Mouse (Mus musculus) splenic B cell, adult 2 months (primary cell): ENCODE measurements around the gene Rab3ip.

Source experiments
- DNase-seq: peaks from one replicate; pipeline ENCODE4 v3.0.0-alpha.2; 2011; ENCODE audit warnings: low read depth, low spot score
- H3K27me3 ChIP-seq: 2 replicates; pipeline ENCODE4 v1.6.1; 2012; ENCODE audit warnings: mild to moderate bottlenecking, low read length, moderate library complexity, mixed read lengths; ENCODE audit not compliant: control insufficient read depth, poor library complexity, insufficient read depth, severe bottlenecking
- H3K36me3 ChIP-seq: 2 replicates; pipeline ENCODE4 v1.6.1; 2012; ENCODE audit warnings: mild to moderate bottlenecking, low read length, moderate library complexity, mixed read lengths; ENCODE audit not compliant: control insufficient read depth, poor library complexity, insufficient read depth, severe bottlenecking

Rab3ip gene

GRCm38 (mm10) chr10:116944144-116944543 is 6.4 kb downstream of the Rab3ip start:
- Histone ChIP-seq H3K36me3 (no peaks in the 10 kb centered on the region), H3K27me3 (no peaks in the 10 kb centered on the region)
- peak; percentile 49 for DNase-seq

- no peaks in the 10 kb centered on the region for H3K27me3 ChIP-seq
- peak; percentile 66 for DNase-seq
Observed at GRCm38 (mm10) chr10:116943025-116943424, 7.5 kb downstream of the Rab3ip start.

DNA sequence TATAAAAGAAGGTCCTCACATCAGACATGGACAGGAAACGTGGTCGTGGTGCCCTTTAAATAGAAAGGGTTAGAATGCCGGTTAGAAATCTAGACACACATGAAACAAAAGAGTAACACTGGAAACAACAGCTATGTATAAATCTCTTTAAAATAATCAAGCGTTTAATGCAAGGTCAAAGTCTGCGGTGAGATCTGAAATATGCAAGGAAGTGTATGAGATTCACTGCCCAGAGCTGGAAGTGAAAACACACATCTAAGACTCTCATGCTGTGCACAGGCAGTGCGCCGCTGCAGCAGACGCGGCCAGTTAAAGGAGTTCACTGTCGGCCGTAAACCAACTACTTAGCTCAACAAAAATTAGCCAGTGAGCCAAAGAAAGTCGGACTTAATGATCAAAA is 15.5 kb downstream of the Rab3ip start:
- DNase-seq, result peak; percentile 55
- Histone ChIP-seq H3K36me3 (peaks cover 5% of the 10 kb centered on the region), H3K27me3 (no peaks in the 10 kb centered on the region)

More at GRCm38 (mm10) chr10:116943025-116943424, 7.5 kb downstream of the Rab3ip start:
- H3K36me3 ChIP-seq, result peaks cover 3% of the 10 kb centered on the region

DNA sequence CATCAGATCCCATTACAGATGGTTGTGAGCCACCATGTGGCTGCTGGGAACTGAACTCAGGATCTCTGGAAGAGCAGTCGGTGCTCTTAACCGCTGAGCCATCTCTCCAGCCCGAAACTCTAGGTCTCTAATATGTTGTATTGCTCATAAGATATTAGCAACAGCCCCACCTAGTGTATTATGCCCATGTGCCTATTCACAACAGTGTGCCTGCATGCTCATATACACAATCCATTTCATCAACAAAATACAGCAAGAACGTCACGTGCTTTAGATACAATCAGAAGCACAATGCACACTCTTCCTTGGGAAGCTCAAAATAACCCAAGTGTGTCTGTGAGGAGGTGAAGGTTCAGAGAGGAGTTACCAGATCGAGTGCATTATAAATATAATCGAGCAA is 16.8 kb downstream of the Rab3ip start:
- peak; percentile 32 for DNase-seq
- Histone ChIP-seq H3K27me3 (no peaks in the 10 kb centered on the region), H3K36me3 (peaks cover 4% of the 10 kb centered on the region)

DNA sequence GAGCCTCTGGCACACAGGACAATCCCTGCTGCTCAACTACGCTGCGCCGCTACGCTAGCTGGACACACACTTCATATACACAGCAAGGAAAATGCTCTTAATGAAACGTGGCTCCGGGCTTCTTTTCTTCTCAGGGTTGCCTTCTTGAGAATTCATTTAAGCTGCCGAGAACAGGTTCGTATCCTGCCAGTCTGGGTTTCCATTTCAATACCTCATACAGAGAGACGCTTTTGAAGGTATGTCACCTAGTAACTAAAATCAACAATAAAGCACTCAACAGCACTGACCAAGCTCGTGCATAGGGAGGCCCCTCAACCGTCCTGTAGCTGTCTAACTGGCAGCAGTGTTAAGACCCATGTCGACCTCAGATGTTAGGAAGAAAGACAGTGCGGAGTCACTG is 18.2 kb downstream of the Rab3ip start:
- DNase-seq, result no peak
- peaks cover 1% of the 10 kb centered on the region; the same call in 1 of the 2 replicates for H3K36me3 ChIP-seq
- H3K27me3 ChIP-seq, result no peaks in the 10 kb centered on the region

DNA sequence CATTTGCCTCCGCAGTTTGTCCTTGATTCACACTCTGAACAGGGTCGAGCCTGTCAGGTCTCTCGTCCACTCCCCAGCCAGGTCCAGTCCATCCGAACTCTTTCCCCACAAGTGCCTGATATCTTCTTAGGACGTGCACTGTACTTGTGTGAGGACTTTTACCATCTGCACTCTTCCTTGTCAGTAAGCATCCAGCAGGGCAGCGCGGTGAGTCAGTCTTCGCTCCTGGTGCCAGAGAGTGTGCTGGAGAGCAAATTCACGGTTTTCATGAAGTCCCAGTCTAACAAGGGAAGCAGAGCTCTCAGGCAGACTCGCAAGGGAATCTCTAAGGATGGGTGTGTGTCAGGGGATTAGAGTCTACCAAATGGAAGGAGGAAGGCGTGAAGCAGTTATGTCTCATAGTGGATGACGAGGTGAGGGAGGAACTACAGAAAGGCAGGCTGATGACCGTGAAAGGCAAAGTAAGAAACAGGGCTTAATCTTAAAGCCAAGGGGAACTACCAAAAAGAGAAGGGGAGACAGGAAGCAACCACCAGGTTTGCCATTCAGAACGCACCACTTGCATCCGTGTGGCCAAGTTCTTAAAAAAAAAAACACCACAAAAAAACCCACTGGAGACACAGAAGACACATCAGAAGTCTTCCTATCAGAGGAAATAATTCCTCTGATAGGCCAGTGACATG is 18.9 kb downstream of the Rab3ip start:
- Histone ChIP-seq H3K27me3 (no peaks in the 10 kb centered on the region), H3K36me3 (peaks cover 1% of the 10 kb centered on the region; the same call in 1 of the 2 replicates)
- peak; percentile 65 for DNase-seq

GRCm38 (mm10) chr10:116930936-116931335 is 19.6 kb downstream of the Rab3ip start:
- DNase-seq, result peak; percentile 57

DNA sequence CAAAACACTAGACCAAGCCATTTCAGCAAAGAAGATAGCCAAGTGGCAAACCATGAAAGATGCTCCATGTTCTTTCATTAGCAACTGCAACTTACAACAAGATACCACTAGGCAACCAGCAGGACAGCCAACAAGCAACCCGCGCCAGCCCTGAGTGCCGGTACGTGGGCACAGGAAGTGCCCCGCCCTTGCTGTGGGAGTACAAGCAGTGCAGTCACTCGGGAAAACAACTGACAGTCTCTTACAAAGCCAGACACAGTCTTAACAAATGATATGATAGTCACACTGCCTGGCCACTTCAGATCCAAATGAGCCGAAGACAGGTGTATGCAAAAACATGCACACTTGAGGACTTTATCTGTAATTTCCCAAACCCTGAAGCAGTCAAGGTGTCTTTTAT is 20.1 kb downstream of the Rab3ip start:
- Histone ChIP-seq H3K36me3 (peaks cover 1% of the 10 kb centered on the region; the same call in 1 of the 2 replicates), H3K27me3 (no peaks in the 10 kb centered on the region)
- peak; percentile 77 for DNase-seq

More at GRCm38 (mm10) chr10:116930936-116931335, 19.6 kb downstream of the Rab3ip start:
- H3K27me3 ChIP-seq, result no peaks in the 10 kb centered on the region
- H3K36me3 ChIP-seq, result peaks cover 1% of the 10 kb centered on the region; the same call in 1 of the 2 replicates

DNA sequence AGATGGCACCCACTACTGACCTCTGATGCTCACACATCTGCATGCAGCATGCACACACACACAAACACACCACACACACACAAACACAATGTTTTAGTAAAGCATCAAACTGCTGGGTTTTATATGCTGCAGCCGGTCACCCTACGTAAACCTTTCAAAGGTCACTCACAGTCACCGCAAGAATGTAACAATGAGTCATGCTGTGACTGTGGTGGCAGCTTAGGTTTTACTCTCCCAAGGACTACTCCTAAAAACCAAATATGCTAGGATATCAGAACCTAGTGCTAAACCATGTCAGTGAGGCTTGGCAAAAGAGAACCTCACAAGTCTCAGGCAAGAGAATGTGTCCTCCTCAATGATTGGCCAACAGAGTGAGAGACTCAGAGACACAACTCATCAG is 21.7 kb downstream of the Rab3ip start:
- H3K36me3 ChIP-seq, result peaks cover 1% of the 10 kb centered on the region; the same call in 1 of the 2 replicates
- no peaks in the 10 kb centered on the region for H3K27me3 ChIP-seq
- DNase-seq, result no peak

GRCm38 (mm10) chr10:116926428-116927113 is 24.0 kb downstream of the Rab3ip start:
- H3K27me3 ChIP-seq, result no peaks in the 10 kb centered on the region
- DNase-seq, result peak; percentile 21
- peaks cover 1% of the 10 kb centered on the region for H3K36me3 ChIP-seq

- Histone ChIP-seq H3K36me3 (peaks cover 1% of the 10 kb centered on the region), H3K27me3 (no peaks in the 10 kb centered on the region)
- DNase-seq, result no peak
Observed at GRCm38 (mm10) chr10:116923651-116924495, 26.7 kb downstream of the Rab3ip start.

- H3K36me3 ChIP-seq, result peaks cover 3% of the 10 kb centered on the region
- no peak for DNase-seq
- H3K27me3 ChIP-seq, result no peaks in the 10 kb centered on the region
Observed at GRCm38 (mm10) chr10:116922161-116922560, 28.4 kb downstream of the Rab3ip start.

DNA sequence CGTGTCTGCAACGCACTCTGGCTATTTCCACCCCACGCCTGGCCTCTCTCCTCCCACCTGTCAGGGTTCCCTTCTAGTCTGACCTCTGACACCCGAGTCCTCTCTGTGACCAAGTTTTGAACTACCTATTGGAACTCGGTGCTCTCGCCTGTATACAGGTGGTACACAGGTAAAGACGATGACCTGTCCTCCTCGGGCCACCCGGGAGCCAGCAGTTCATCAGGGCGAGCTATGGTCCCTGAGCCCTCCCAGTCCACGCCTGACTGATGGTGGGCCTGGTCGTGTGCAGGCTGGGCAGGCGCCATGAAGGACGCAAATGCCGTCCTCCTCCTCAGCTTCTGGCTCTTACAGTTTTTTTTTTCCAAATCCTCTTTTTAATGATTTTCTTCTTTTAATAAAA is 29.2 kb downstream of the Rab3ip start:
- no peak for DNase-seq
- Histone ChIP-seq H3K27me3 (no peaks in the 10 kb centered on the region), H3K36me3 (peaks cover 3% of the 10 kb centered on the region)

GRCm38 (mm10) chr10:116920641-116921040 is 29.9 kb downstream of the Rab3ip start:
- DNase-seq, result no peak
- H3K27me3 ChIP-seq, result no peaks in the 10 kb centered on the region
- peaks cover 5% of the 10 kb centered on the region for H3K36me3 ChIP-seq
